Mouse (Mus musculus): Measurements from ENCODE around the gene Dgkd.

DNA sequence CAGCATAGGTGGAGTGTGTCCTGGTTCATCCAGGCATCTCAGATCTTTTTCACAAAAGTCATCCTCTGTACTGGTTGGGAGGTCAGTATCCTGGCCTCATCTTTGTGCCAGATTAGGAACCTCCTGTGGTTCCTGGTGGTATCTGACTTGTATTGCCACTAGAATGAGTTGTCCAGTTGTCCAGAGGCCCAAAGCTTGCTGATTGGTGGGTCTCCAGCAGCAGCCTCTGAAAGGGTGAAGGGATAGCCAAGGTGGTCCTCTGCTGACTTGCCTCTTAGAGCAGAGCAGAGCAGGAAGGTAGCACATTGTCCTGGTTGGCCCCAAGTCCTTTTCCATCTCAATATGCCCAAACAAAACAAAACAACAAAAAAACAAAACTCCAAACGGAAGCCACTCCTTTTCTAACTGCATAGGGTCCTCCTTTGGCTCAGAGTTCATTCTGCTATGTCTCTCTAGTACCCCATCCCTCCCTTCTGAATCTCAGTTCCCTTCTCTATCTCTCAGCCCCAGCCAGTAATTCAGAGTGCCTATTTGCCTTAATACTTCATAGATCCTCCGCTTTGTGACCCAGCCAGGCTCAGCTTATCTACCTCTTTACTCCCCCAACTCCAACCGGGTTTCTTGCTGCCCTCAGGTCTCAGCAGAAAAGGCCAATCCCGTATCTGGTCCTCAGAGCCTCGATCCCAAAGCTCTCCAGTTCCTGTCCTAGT lies 851 bp upstream of the Dgkd start:
- TF ChIP-seq CTCF (IDR thresholded peaks at IDR 0.05; ENCODE audit: extremely low read depth, insufficient read length, insufficient replicate concordance, low read depth, low read length): no peak
- TF ChIP-seq POLR2A (IDR thresholded peaks at IDR 0.05; ENCODE audit: low read depth, low read length): no peak

All from small intestine, adult 2 months (tissue).